Mouse (Mus musculus) large intestine, adult 2 months (tissue): Measurements from ENCODE around the gene Pde8a. TPM values are rescaled to one million over a fixed set of nuclear protein-coding genes. Genes with fewer than 3 reads are reported as not detected.

Experiments
- DNase-seq: peaks from one replicate; pipeline ENCODE4 v3.0.0-alpha.2; 2012; ENCODE audit warnings: low read depth, low spot score
- WGBS: fragments of 180-500 bp; shearing (Covaris S2); methylation state at CpG from one replicate; pipeline ENCODE4 v1.1.7; 2018; 5-methylcytosine and 5-hydroxymethylcytosine counted together
- polyA plus RNA-seq: library from polyadenylated mRNA; depleted of rRNA; stranded (reverse); fragments of >200 nt; gene quantifications from 2 replicates; pipeline ENCODE4 v1.2.3, GENCODE M21; 2012

The Pde8a gene
- polyA plus RNA-seq, 1 experiment, result 3.3 TPM

DNA sequence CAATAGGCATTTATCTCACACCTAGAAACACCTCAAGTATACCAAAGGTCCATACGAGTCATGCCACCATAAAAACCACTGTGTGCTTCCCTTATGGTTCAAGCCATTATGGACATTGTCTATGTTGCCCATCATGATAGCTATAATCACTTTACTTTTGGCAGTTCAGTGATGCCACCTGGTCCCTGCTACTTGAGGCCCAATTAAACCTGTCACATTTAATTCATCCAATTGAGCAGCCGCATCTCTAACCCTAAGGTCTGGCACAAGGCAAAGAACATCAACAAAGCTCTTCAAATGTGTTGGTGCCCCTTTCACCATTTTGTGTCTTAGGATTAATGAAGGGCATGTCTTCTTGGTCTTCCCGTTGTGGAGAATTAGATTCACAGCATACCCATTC is 42.1 kb downstream of the Pde8a start:
- whole genome bisulfite sequencing, result 89% methylated on average over 3 of the region's 3 CpGs
- DNase-seq, result no peak

GRCm38 (mm10) chr7:81256773-81257172 is 43.4 kb downstream of the Pde8a start:
- DNase-seq, result no peak
- 82% methylated on average over 3 of the region's 3 CpGs for WGBS

DNA sequence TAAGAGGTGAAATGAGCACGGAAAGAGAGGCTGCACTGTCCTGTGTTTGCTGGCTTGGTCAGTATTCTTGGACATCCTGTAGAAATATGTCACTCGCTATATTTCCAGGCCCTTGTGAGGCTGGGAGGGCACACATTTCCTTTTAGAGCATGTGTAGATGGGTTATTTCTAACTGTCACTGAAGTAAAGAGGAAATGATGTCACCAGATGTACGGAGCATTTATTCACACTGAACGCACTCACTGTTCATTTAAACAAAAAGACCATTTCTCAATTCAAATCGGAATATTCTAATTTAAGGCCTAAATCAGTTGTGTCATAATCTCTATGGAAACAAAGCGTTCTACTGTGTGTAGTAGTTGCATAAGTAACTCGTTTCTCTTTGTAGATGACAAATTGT is 48.2 kb downstream of the Pde8a start:
- 78% methylated on average over 7 of the region's 7 CpGs for WGBS
- DNase-seq, result no peak

- no peak for DNase-seq
- WGBS, result 56% methylated on average over 3 of the region's 3 CpGs
Observed at GRCm38 (mm10) chr7:81272908-81273307, 59.5 kb downstream of the Pde8a start.

GRCm38 (mm10) chr7:81278966-81279365 is 65.6 kb downstream of the Pde8a start:
- 60% methylated on average over 6 of the region's 6 CpGs for WGBS
- DNase-seq, result no peak

GRCm38 (mm10) chr7:81281240-81281639 is 67.8 kb downstream of the Pde8a start:
- WGBS, result 80% methylated on average over 1 of the region's 1 CpGs

GRCm38 (mm10) chr7:81286456-81286855 is 73.1 kb downstream of the Pde8a start:
- 57% methylated on average over 7 of the region's 7 CpGs for WGBS
- no peak for DNase-seq

More at GRCm38 (mm10) chr7:81281240-81281639, 67.8 kb downstream of the Pde8a start:
- no peak for DNase-seq

DNA sequence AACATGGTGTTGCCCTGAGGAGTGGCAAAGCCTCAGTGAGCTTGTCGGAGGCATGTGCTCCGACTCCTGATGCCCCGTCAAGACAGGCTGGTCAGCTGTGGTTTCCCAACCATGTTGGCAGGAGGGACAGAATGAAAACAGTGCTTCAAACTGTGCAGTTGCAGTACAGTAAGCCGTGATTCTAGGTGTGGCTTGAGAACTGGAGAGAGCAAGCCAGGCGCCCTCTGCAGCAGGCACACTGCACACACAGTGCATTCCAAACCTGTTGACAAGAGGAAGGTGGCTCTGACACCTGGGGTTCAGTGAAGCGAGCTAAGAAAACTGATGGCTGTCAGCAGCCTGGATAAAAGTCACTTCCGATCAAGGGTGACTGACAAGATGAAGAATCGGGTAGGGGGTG is 73.5 kb downstream of the Pde8a start:
- whole genome bisulfite sequencing, result 57% methylated on average over 8 of the region's 8 CpGs
- DNase-seq, result no peak

- 88% methylated on average over 2 of the region's 2 CpGs for WGBS
- DNase-seq, result no peak
Observed at GRCm38 (mm10) chr7:81295169-81295568, 81.8 kb downstream of the Pde8a start.

DNA sequence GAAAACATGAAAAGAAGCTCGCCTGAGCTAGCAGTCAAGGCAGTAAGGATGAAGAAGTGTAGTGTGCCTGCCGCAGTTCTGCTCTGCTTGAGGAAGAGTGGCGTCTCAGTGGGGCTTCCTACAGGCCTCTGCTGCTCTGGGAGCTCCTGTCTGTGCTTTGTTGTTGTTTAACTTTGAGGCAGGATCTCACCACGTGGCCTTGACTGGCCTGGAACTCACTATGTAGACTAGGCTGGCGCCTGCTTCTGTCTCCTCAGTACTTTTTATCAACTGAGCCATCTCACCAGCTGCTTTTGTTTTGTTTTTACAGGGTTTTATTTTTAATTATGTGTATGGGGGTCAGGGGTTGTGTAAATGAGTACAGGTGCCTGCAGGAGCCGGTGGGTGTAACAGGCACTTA is 84.8 kb downstream of the Pde8a start:
- WGBS, result 43% methylated on average over 6 of the region's 6 CpGs
- DNase-seq, result no peak

GRCm38 (mm10) chr7:81301323-81301722 is 87.9 kb downstream of the Pde8a start:
- WGBS, result 93% methylated on average over 7 of the region's 7 CpGs

DNA sequence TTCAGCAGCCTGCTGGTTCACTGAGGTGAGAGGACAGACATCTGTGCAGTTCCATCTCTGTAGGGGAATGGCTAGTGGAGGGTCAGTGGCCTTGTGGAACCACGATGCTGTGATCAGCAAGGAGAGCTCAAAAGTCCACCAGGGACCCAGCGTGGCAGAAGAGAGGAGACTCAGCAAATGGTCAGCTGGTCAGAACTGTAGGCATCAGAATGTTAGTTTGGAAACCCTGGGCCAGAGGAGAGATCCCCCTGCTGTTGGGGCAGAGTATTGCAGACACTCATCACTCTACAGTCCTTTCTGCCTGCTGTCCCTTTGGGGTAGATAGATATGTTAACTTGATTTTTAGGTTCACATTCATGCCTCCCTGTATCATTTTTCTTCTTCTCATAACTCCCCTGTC is 90.3 kb downstream of the Pde8a start:
- no peak for DNase-seq
- 74% methylated on average over 2 of the region's 2 CpGs for WGBS

More at GRCm38 (mm10) chr7:81301323-81301722, 87.9 kb downstream of the Pde8a start:
- no peak for DNase-seq

DNA sequence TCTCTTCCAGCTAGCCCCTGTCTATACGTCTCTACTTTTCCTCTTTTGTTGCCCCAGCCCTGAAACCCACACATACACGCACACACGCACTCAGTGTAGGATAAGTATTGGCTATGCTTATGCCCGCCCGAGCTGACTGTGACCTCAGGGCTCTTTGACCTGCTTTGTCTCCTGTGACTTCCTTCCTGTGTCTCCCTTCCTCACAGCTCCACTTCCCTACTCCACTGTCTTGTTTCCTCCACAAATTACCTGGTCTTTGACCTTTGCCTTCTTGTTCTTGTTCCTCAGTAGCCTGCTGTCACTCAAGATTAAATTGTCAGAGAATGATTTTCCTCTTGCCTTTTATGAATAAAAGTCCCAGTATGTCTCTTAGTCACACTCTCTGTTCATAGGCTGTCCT is 90.7 kb downstream of the Pde8a start:
- no peak for DNase-seq
- 80% methylated on average over 5 of the region's 5 CpGs for WGBS

GRCm38 (mm10) chr7:81304675-81305074 is 91.3 kb downstream of the Pde8a start:
- DNase-seq, result no peak
- 84% methylated on average over 5 of the region's 5 CpGs for WGBS

GRCm38 (mm10) chr7:81307735-81308134 is 94.3 kb downstream of the Pde8a start:
- 77% methylated on average over 8 of the region's 8 CpGs for WGBS
- no peak for DNase-seq

GRCm38 (mm10) chr7:81309247-81309646 is 95.9 kb downstream of the Pde8a start:
- 92% methylated on average over 6 of the region's 6 CpGs for whole genome bisulfite sequencing
- DNase-seq, result no peak

- WGBS, result 93% methylated on average over 1 of the region's 1 CpGs
- no peak for DNase-seq
Observed at GRCm38 (mm10) chr7:81311130-81311529, 97.7 kb downstream of the Pde8a start.

DNA sequence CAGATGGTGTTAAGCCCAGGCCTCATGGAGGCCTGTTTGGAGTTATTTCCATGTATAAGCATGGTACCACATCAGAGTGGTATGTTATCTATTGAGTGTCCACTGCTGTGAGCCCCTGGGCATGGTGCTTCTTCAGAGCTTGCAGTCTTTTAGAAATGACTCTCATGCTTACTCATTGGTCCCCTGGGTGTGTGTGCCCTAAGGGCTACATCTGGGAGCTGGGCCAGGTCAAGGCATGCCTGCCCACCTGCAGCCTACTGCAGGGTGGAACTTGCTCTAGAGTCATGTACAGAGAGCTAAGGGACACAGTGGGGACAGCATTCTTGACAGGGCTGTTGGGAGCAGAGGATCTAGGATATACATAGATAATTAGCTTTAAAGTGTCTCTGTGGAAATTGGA is 98.2 kb downstream of the Pde8a start:
- DNase-seq, result no peak

DNA sequence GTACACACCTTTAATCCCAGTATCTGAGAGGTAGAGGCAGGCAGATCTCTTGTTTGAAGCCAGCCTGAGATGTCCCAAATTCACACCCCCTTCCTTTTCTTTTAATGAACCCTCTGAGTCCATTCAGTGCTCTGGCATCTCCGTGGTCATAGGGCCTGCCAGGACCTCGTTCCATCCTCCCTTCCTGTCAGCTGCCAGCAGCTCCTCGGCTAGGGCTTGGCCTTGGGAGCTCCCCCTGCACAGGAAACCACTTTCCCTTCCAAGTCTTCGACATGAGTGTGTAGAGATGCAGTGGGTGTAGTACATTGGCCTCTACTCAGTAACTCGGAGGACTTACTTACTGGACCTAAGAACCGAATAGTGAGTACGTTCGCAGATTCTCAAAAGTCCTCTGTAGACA is 102.2 kb downstream of the Pde8a start:
- WGBS, result 57% methylated on average over 8 of the region's 8 CpGs

DNA sequence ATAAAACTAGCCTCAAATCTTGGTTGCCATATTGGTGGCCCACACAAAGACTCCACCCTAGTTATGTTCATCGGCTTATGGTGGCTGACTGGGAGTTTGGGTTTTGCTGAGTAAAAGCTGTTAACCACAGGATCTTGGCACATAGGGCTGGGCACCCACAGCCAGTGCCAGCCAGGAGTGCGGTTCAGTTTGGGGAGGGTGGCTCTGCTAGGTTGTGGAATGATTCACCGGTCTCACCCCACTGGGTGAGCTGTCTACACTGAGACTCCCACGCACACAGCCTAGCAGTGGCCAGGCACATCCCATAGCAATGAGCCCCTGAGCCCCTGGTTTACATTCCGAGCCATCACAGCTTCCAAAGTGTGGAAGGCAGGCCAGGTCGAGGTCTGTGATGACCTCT is 106.4 kb downstream of the Pde8a start:
- WGBS, result 69% methylated on average over 6 of the region's 6 CpGs
- no peak for DNase-seq

More for the DNA sequence above, 102.2 kb downstream of the Pde8a start:
- no peak for DNase-seq

- 67% methylated on average over 5 of the region's 5 CpGs for WGBS
- no peak for DNase-seq
Observed at GRCm38 (mm10) chr7:81321776-81322175, 108.4 kb downstream of the Pde8a start.

- DNase-seq, result no peak
- WGBS, result 91% methylated on average over 12 of the region's 12 CpGs
Observed at GRCm38 (mm10) chr7:81326043-81326442, 112.6 kb downstream of the Pde8a start.
